Mouse (Mus musculus): ENCODE results near the gene Nudt5. TPM values are rescaled to one million over a fixed set of nuclear protein-coding genes. Genes with fewer than 3 reads are reported as not detected.

The Nudt5 gene
- 10 to 100 TPM; 13.8 to 15.2 TPM for polyA plus RNA-seq (2012; fragmentation: generic; extraction: Trizol)

DNA sequence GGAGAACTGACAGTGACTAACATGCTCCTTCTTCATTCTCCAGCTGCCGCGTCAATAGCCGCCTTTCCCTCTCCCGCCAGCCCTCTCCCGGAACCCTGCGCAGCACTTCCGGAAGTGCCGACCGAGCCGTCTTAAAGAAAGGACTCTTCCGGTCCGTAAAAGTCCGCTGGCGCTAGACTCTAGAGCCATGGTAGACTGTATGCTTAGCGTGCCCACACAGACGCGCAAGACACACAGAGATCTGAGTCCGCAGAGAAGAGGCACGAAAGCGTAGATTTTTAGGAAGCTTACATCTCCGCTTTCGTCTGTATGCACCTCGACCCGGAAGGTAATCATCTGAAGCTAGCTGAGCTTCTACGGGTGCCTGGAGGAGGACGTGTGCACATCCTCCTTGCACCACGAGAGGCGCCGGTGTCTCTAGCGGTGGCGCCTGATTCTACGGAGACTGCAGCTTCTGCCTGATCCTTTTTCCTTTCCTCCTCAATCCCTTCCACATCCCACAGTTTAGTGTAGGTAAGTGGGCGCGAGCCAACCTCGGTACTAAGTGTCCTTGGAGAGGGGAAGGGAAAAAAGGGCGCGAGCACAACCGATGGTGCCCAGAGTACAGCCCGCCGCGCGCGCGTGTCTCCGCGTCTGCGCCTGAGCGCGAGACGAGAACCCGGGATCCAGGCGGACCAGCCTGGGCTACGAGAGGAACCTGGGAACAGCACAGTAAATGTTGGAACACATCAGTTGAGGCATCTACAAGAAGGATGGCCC lies at the start of gene Nudt5, which contains the start of gene Cdc123:
Gene Nudt5, plus strand, starts transcription at position 147 of the 759 bp plus-strand sequence.
Gene Cdc123, minus strand, starts transcription at position 292 of the 759 bp plus-strand sequence.

DNA sequence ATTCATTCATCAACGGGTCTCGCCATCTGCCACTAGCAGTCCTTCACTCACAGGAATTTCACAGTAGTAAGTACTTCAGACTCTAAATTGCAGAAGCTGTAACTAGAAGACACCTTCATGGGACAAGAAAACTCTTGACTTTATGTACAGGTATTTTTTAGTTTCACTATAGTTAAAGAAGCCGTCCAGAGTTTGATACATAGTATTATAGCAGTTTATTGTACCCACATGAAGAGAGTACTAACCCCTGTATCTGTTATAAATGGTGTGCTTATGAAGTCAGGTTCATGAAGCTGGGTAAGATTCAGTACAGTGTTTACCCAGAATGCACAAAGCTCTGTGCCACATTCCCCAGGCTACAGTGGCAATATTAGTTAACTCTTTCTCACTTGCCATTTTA lies 18.0 kb downstream of the Nudt5 start, which contains the start of gene Gm13199:
Gene Gm13199, minus strand, starts transcription at position 101 of the 400 bp plus-strand sequence.

DNA sequence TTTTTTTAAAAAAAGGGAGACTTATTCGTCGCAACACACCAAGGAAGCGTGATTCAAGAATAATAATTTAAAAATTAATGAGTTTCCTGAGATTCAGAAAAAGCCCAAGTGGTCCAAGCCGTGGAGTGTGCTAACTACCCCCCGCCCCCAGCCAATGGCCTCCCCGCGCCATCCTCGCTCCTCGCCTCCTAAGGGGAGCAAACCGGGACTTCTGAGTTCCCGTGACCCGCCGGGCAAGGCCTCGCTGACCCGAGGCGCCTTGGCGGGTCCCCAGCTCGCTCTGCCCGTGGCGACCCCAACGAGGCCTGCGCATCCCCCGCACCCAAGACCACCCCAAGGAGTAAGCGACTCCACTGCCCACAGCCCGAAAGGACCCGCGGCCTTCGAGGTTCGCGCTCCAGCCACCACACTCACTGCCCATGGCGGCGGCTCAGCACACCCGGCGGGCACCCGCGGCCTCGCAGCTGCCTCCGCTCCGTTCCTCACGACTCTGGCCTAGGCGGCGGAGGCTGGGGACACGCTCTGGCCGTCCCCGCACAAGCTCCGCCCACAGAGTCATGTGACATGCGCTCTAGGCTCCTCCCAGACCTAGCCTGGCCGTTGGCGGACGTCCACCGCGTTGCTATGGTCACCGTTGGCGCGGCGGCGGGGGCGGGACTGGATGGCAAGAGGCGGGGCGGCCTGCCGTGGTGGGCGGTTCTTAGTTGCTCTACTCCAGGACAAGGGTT lies 50.2 kb downstream of the Nudt5 start, which contains the start of gene Sec61a2:
Gene Sec61a2, minus strand, starts transcription at position 590 of the 728 bp plus-strand sequence.

Other genes starting within 250 kb of the Nudt5 start
- gene Camk1d, start 130.5 kb upstream of the Nudt5 start, polyA plus RNA-seq (2012; fragmentation: generic; extraction: Trizol) = 1 to 10 TPM in 1 of 2 experiments, under 1 TPM in 1; 0.21 to 2.1 TPM
- 100 to 1,000 TPM in 1 of 2 experiments, 10 to 100 TPM in 1; 25.7 to 127 TPM for gene Cdc123, start 145 bp downstream of the Nudt5 start, polyA plus RNA-seq (2012; fragmentation: generic; extraction: Trizol)
- under 1 TPM; 0.04 to 0.68 TPM for gene Gm13199, start 17.9 kb downstream of the Nudt5 start, polyA plus RNA-seq (2012; fragmentation: generic; extraction: Trizol)
- 10 to 100 TPM in 1 of 2 experiments, 1 to 10 TPM in 1; 3.6 to 19.5 TPM for gene Sec61a2, start 50.4 kb downstream of the Nudt5 start, polyA plus RNA-seq (2012; fragmentation: generic; extraction: Trizol)
- under 1 TPM; 0.05 to 0.39 TPM for gene Dhtkd1, start 97.8 kb downstream of the Nudt5 start, polyA plus RNA-seq (2012; fragmentation: generic; extraction: Trizol)
- gene Upf2, start 106.5 kb downstream of the Nudt5 start, polyA plus RNA-seq (2012; fragmentation: generic; extraction: Trizol) = 1 to 10 TPM in 1 of 2 experiments, under 1 TPM in 1; 0.48 to 3.4 TPM